Mouse (Mus musculus): ENCODE results near the gene Tmtc3.

- TF ChIP-seq CTCF (conservative IDR thresholded peaks at IDR 0.05; ENCODE audit: insufficient read depth, insufficient read length, low read depth, low read length) (no peak), POLR2A (IDR thresholded peaks at IDR 0.05; ENCODE audit: low read depth, low read length) (no peak)
Observed at GRCm38 (mm10) chr10:100460515-100460914, 26.6 kb downstream of the Tmtc3 start.

Measured in kidney, adult 2 months (tissue).